Mouse (Mus musculus) midbrain, embryonic 12.5 days (tissue): ENCODE measurements around the gene Prdx6b. TPM values are rescaled to one million over a fixed set of nuclear protein-coding genes. Genes with fewer than 3 reads are reported as not detected.

Source experiments
- ATAC-seq: fragments of 200-750 bp; cut with Nextera tagmentation; 2 replicates; pipeline ENCODE4 v1.8.0; 2017; ENCODE audit warnings: low read depth, moderate TSS enrichment, moderate library complexity; ENCODE audit not compliant: low FRiP score
- H3K27ac ChIP-seq: fragments of 300-500 bp; sonication (generic); replicated peaks from 2 replicates; pipeline ENCODE4 v1.5.1; 2016; ENCODE audit warnings: mild to moderate bottlenecking
- H3K27me3 ChIP-seq: fragments of 300-500 bp; sonication (generic); 2 replicates; pipeline ENCODE4 v1.6.1; 2016; ENCODE audit warnings: mild to moderate bottlenecking
- H3K36me3 ChIP-seq: fragments of 300-500 bp; sonication (generic); 2 replicates; pipeline ENCODE4 v1.6.1; 2016
- H3K4me1 ChIP-seq: fragments of 300-500 bp; sonication (generic); 2 replicates; pipeline ENCODE4 v1.6.1; 2016
- H3K4me2 ChIP-seq: fragments of 300-500 bp; sonication (generic); replicated peaks from 2 replicates; pipeline ENCODE4 v1.6.1; 2016; ENCODE audit warnings: mild to moderate bottlenecking, moderate library complexity
- H3K4me3 ChIP-seq: fragments of 300-500 bp; sonication (generic); 2 replicates; pipeline ENCODE4 v1.5.1; 2016; ENCODE audit warnings: mild to moderate bottlenecking
- H3K9ac ChIP-seq: fragments of 300-500 bp; sonication (generic); replicated peaks from 2 replicates; pipeline ENCODE4 v1.6.1; 2016; ENCODE audit warnings: mild to moderate bottlenecking, moderate library complexity
- H3K9me3 ChIP-seq: fragments of 300-500 bp; sonication (generic); 2 replicates; pipeline ENCODE4 v1.6.1; 2016; ENCODE audit warnings: mild to moderate bottlenecking
- WGBS: fragments of 180-500 bp; shearing (Covaris S2); methylation state at CpG from one replicate; pipeline ENCODE4 v1.1.7; 2016; 5-methylcytosine and 5-hydroxymethylcytosine counted together
- polyA plus RNA-seq: library from polyadenylated mRNA; unstranded; fragments of >200 nt; fragmentation: Nextera tagmentation; extraction: Ambion mirVana; gene quantifications from 2 replicates; pipeline ENCODE4 v1.2.1, GENCODE M21; 2016

Prdx6b gene
- not detected in 2 replicates for polyA plus RNA-seq

- Histone ChIP-seq H3K4me2 (no peak within 1 kb of the TSS), H3K27me3 (no peaks in the 10 kb centered on the region), H3K9ac (no peak within 1 kb of the TSS), H3K27ac (no peak within 1 kb of the TSS), H3K4me3 (no peak within 1 kb of the TSS), H3K36me3 (no peaks in the 10 kb centered on the region), H3K9me3 (no peaks in the 10 kb centered on the region), H3K4me1 (no peaks in the 10 kb centered on the region)
- 86% methylated on average over 8 of the region's 8 CpGs for WGBS
- ATAC-seq: no peak
These were observed at the start of gene Prdx6b for GRCm38 (mm10) chr2:80292172-80292571. TSS of gene Prdx6b (plus strand) at chr2:80292472.

- no peaks in the 10 kb centered on the region for H3K9me3 ChIP-seq
- H3K4me3 ChIP-seq: no peak overlapping the region
- no peak overlapping the region for H3K4me2 ChIP-seq
- no peak for ATAC-seq
- H3K4me1 ChIP-seq: no peaks in the 10 kb centered on the region
- 96% methylated on average over 3 of the region's 3 CpGs for whole genome bisulfite sequencing
- no peak overlapping the region for H3K27ac ChIP-seq
- H3K27me3 ChIP-seq: no peaks in the 10 kb centered on the region
- no peaks in the 10 kb centered on the region for H3K36me3 ChIP-seq
- H3K9ac ChIP-seq: no peak overlapping the region
These were observed 44.8 kb upstream of the Prdx6b start for GRCm38 (mm10) chr2:80247466-80247865.

- H3K4me1 ChIP-seq: no peaks in the 10 kb centered on the region
- H3K36me3 ChIP-seq: no peaks in the 10 kb centered on the region
- no peak for ATAC-seq
- H3K4me2 ChIP-seq: no peak overlapping the region
- H3K9me3 ChIP-seq: no peaks in the 10 kb centered on the region
- H3K27me3 ChIP-seq: no peaks in the 10 kb centered on the region
- no peak overlapping the region for H3K9ac ChIP-seq
- no peak overlapping the region for H3K4me3 ChIP-seq
- no peak overlapping the region for H3K27ac ChIP-seq
These were observed 44.4 kb upstream of the Prdx6b start for GRCm38 (mm10) chr2:80247868-80248267.

- H3K4me1 ChIP-seq: no peaks in the 10 kb centered on the region
- ATAC-seq: no peak
- H3K27me3 ChIP-seq: no peaks in the 10 kb centered on the region
- H3K9ac ChIP-seq: no peak overlapping the region
- no peak overlapping the region for H3K4me3 ChIP-seq
- no peak overlapping the region for H3K27ac ChIP-seq
- H3K9me3 ChIP-seq: no peaks in the 10 kb centered on the region
- 94% methylated on average over 3 of the region's 3 CpGs for WGBS
- no peaks in the 10 kb centered on the region for H3K36me3 ChIP-seq
- H3K4me2 ChIP-seq: no peak overlapping the region
These were observed 32.2 kb upstream of the Prdx6b start for GRCm38 (mm10) chr2:80259888-80260672.

GRCm38 (mm10) chr2:80266894-80267293, 25.4 kb upstream of the Prdx6b start:
- no peaks in the 10 kb centered on the region for H3K9me3 ChIP-seq
- 21% methylated on average over 11 of the region's 11 CpGs for WGBS
- no peaks in the 10 kb centered on the region for H3K27me3 ChIP-seq
- no peaks in the 10 kb centered on the region for H3K36me3 ChIP-seq
- peak overlapping the region; percentile 26; the same call in 1 of the 2 replicates for H3K4me2 ChIP-seq
- H3K4me1 ChIP-seq: 0 out of 2 replicates have a peak, but pooled peaks cover 2% of the 10 kb centered on the region
- no peak overlapping the region for H3K9ac ChIP-seq
- no peak overlapping the region for H3K27ac ChIP-seq
- no peak overlapping the region for H3K4me3 ChIP-seq
- ATAC-seq: peak; percentile 56; the same call in 1 of the 2 replicates

- no peaks in the 10 kb centered on the region for H3K36me3 ChIP-seq
- no peak overlapping the region for H3K9ac ChIP-seq
- H3K4me2 ChIP-seq: no peak overlapping the region
- WGBS: 53% methylated on average over 4 of the region's 4 CpGs
- ATAC-seq: 0 out of 2 replicates have a peak, but pooled peaks have one; percentile 19
- no peaks in the 10 kb centered on the region for H3K9me3 ChIP-seq
- no peak overlapping the region for H3K27ac ChIP-seq
- H3K27me3 ChIP-seq: no peaks in the 10 kb centered on the region
- H3K4me1 ChIP-seq: 0 out of 2 replicates have a peak, but pooled peaks cover 2% of the 10 kb centered on the region
- H3K4me3 ChIP-seq: no peak overlapping the region
These were observed 24.2 kb upstream of the Prdx6b start for GRCm38 (mm10) chr2:80268053-80268452.

- H3K9me3 ChIP-seq: no peaks in the 10 kb centered on the region
- H3K27ac ChIP-seq: no peak overlapping the region
- no peak overlapping the region for H3K4me2 ChIP-seq
- no peaks in the 10 kb centered on the region for H3K27me3 ChIP-seq
- no peak overlapping the region for H3K9ac ChIP-seq
- ATAC-seq: no peak
- no peak overlapping the region for H3K4me3 ChIP-seq
- 84% methylated on average over 1 of the region's 1 CpGs for WGBS
- no peaks in the 10 kb centered on the region for H3K36me3 ChIP-seq
- 0 out of 2 replicates have a peak, but pooled peaks cover 2% of the 10 kb centered on the region for H3K4me1 ChIP-seq
These were observed 20.8 kb upstream of the Prdx6b start for GRCm38 (mm10) chr2:80271431-80271830.

GRCm38 (mm10) chr2:80273038-80273437, 19.2 kb upstream of the Prdx6b start:
- H3K27ac ChIP-seq: no peak overlapping the region
- H3K9me3 ChIP-seq: no peaks in the 10 kb centered on the region
- no peaks in the 10 kb centered on the region for H3K27me3 ChIP-seq
- no peak overlapping the region for H3K4me3 ChIP-seq
- no peak overlapping the region for H3K4me2 ChIP-seq
- ATAC-seq: no peak
- H3K36me3 ChIP-seq: no peaks in the 10 kb centered on the region
- no peaks in the 10 kb centered on the region for H3K4me1 ChIP-seq
- WGBS: 92% methylated on average over 3 of the region's 3 CpGs
- no peak overlapping the region for H3K9ac ChIP-seq

GRCm38 (mm10) chr2:80273763-80274162, 18.5 kb upstream of the Prdx6b start:
- ATAC-seq: no peak
- 83% methylated on average over 4 of the region's 4 CpGs for WGBS
- H3K27ac ChIP-seq: no peak overlapping the region
- H3K4me3 ChIP-seq: no peak overlapping the region
- H3K27me3 ChIP-seq: no peaks in the 10 kb centered on the region
- H3K4me1 ChIP-seq: no peaks in the 10 kb centered on the region
- no peaks in the 10 kb centered on the region for H3K9me3 ChIP-seq
- H3K9ac ChIP-seq: no peak overlapping the region
- no peak overlapping the region for H3K4me2 ChIP-seq
- H3K36me3 ChIP-seq: no peaks in the 10 kb centered on the region

- no peak overlapping the region for H3K4me3 ChIP-seq
- ATAC-seq: 0 out of 2 replicates have a peak, but pooled peaks have one; percentile 39
- WGBS: 48% methylated on average over 2 of the region's 2 CpGs
- H3K27me3 ChIP-seq: no peaks in the 10 kb centered on the region
- no peaks in the 10 kb centered on the region for H3K4me1 ChIP-seq
- no peak overlapping the region for H3K4me2 ChIP-seq
- H3K9me3 ChIP-seq: no peaks in the 10 kb centered on the region
- H3K36me3 ChIP-seq: no peaks in the 10 kb centered on the region
- no peak overlapping the region for H3K9ac ChIP-seq
- no peak overlapping the region for H3K27ac ChIP-seq
These were observed 17.1 kb upstream of the Prdx6b start for GRCm38 (mm10) chr2:80275136-80275535.

GRCm38 (mm10) chr2:80282214-80282613, 10.1 kb upstream of the Prdx6b start:
- no peak for ATAC-seq
- Histone ChIP-seq H3K9ac (no peak overlapping the region), H3K27me3 (no peaks in the 10 kb centered on the region), H3K4me2 (no peak overlapping the region), H3K9me3 (no peaks in the 10 kb centered on the region), H3K27ac (no peak overlapping the region), H3K36me3 (no peaks in the 10 kb centered on the region), H3K4me1 (no peaks in the 10 kb centered on the region), H3K4me3 (no peak overlapping the region)
- WGBS: 85% methylated on average over 2 of the region's 2 CpGs

- Histone ChIP-seq H3K9me3 (no peaks in the 10 kb centered on the region), H3K4me1 (no peaks in the 10 kb centered on the region), H3K4me3 (no peak overlapping the region), H3K27me3 (no peaks in the 10 kb centered on the region), H3K9ac (no peak overlapping the region), H3K36me3 (no peaks in the 10 kb centered on the region), H3K27ac (no peak overlapping the region), H3K4me2 (no peak overlapping the region)
- WGBS: 88% methylated on average over 4 of the region's 4 CpGs
- no peak for ATAC-seq
These were observed 5.9 kb upstream of the Prdx6b start for GRCm38 (mm10) chr2:80286397-80286796.
